Mouse (Mus musculus): ENCODE measurements at regions not wholly inside any gene's neighbourhood (a gene's known extent, or its start where the extent isn't known, plus 50 kb on each side); places are given as distances from the start of the nearest gene placed in this dataset.

- DNase-seq (ENCODE audit: extremely low read depth, low read depth, low spot score), result no peak
Observed at GRCm38 (mm10) chr11:79766036-79766435, 175.0 kb downstream of the Rab11fip4 start.

GRCm38 (mm10) chr11:79765396-79765795 lies 174.4 kb downstream of the Rab11fip4 start:
- no peak for DNase-seq (ENCODE audit: extremely low read depth, low read depth, low spot score)

- DNase-seq (ENCODE audit: extremely low read depth, low read depth, low spot score), result no peak
Observed at GRCm38 (mm10) chr11:79764026-79764425, 173.0 kb downstream of the Rab11fip4 start.

DNA sequence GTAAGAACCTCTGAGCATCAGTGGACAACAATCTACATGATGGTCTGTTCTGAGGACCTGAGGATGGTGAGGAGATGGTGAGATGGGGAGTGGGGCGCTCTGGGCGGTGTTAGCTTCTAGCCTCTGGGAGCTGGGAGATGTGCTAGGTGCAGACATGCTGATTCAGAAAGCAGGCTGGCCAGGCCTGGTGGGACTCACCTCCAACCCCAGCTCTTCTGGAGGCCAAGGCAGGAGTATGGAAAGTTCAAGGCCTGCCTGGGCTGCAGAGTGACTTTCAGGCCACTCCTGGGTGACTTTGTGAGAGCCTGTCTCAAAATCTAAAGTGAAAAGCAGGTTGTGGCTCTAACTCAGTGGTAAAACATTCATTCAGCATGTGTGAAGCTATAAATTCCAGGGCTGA lies 171.6 kb downstream of the Rab11fip4 start:
- DNase-seq (ENCODE audit: extremely low read depth, low read depth, low spot score), result no peak

DNA sequence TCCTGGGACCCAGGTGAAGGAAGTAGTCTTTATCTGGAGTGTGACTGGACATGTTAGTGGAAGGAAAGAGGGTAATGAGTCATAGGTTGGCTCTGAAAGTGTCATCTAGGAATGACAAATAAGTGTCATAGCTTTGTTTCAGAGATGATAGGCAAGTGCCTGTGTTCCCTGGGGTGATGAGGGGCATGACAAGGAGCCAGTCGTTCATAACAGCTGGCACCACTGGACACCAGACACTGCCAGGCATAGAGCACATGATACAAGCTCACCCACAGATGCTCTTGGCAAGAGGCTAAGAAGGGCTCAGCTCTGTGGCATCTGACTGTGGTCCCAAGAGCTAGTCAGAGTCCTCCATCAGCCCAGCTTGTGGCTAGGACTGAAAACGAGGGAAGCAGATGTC lies 171.0 kb downstream of the Rab11fip4 start:
- no peak for DNase-seq (ENCODE audit: extremely low read depth, low read depth, low spot score)

- no peak for DNase-seq (ENCODE audit: extremely low read depth, low read depth, low spot score)
Observed at GRCm38 (mm10) chr11:79760533-79760932, 169.5 kb downstream of the Rab11fip4 start.

- DNase-seq (ENCODE audit: extremely low read depth, low read depth, low spot score), result no peak
Observed at GRCm38 (mm10) chr11:79758281-79758680, 167.3 kb downstream of the Rab11fip4 start.

DNA sequence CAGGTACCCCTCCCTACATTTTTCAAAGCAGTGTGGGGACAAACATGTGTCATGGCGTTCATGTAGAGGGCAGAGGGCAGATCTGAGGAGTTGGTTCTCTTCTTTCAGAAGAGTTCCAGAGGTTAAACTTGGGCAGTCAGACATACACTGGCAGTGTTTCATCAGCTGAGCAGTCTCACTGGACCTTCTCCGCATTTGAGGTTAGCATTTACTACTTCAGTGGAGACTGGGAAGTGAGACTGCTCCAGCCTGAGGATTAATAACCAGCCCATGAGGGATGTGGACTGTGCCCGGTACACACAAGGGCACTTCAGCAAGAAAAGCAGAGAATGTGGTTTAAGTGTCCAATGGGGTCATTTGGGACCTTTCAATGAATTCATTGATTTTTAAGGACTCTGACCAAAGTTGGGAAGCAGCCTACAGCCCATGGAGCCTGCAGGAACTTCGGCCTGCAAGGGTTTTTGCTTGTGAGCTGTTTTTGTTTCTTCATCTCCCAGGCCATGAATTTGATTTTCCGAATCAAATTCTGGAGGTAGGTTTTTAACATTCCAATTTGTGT lies 166.6 kb downstream of the Rab11fip4 start:
- DNase-seq (ENCODE audit: extremely low read depth, low read depth, low spot score), result no peak

GRCm38 (mm10) chr11:79756305-79756846 lies 165.4 kb downstream of the Rab11fip4 start:
- no peak for DNase-seq (ENCODE audit: extremely low read depth, low read depth, low spot score)

GRCm38 (mm10) chr11:79753491-79753890 lies 162.5 kb downstream of the Rab11fip4 start:
- DNase-seq (ENCODE audit: extremely low read depth, low read depth, low spot score), result no peak

GRCm38 (mm10) chr11:79752717-79753480 lies 161.9 kb downstream of the Rab11fip4 start:
- DNase-seq (ENCODE audit: extremely low read depth, low read depth, low spot score), result no peak

GRCm38 (mm10) chr11:79751751-79752716 lies 161.0 kb downstream of the Rab11fip4 start:
- DNase-seq (ENCODE audit: extremely low read depth, low read depth, low spot score), result no peak

GRCm38 (mm10) chr11:79750943-79751342 lies 159.9 kb downstream of the Rab11fip4 start:
- DNase-seq (ENCODE audit: extremely low read depth, low read depth, low spot score), result no peak

GRCm38 (mm10) chr11:79749755-79750434 lies 158.9 kb downstream of the Rab11fip4 start:
- DNase-seq (ENCODE audit: extremely low read depth, low read depth, low spot score), result no peak

- DNase-seq (ENCODE audit: extremely low read depth, low read depth, low spot score), result no peak
Observed at GRCm38 (mm10) chr11:79749141-79749540, 158.1 kb downstream of the Rab11fip4 start.

DNA sequence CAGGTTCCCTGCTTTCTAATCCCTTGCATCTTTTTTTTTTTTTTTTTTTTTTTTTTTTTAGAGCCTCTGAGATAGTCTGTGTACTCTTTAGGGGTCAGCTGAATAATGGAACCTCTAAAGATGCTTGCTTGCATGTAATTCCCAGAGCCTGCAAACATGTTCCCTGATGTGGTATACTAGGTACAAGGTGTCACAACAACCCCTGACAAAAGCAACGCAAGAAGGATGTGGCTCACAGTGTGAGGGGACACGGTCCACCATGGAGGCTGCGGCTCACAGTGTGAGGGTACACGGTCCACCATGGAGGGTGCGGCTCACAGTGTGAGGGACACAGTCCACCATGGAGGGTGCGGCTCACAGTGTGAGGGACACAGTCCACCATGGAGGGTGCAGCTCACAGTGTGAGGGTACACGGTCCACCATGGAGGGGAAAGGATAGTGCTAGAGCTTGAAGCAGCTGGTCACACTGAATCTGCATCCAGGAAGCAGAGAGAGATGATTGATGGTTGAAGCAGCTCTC lies 157.7 kb downstream of the Rab11fip4 start:
- no peak for DNase-seq (ENCODE audit: extremely low read depth, low read depth, low spot score)

DNA sequence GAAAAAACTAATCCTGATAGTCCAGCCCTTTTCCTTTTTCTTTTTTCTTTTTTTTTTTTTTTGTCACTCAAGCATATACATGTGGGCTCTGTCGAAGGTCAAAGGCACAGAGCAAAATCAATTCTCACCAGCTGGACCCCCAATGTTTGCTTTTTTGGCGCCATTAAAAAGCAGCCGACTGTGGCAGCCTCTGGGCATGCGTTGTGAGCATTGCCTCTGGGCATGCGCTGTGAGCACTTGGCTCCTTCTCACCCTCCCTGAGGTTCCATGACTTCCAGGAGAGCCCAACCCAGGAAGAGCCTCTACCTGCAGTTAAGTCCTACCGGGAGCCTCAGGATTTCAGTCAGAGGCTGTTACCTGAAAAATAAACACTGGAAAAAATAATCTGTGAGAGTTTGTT lies 156.8 kb downstream of the Rab11fip4 start:
- no peak for DNase-seq (ENCODE audit: extremely low read depth, low read depth, low spot score)
